Mouse (Mus musculus) kidney, embryonic 15.5 days (tissue): ENCODE data around the gene Lrrc75a. TPM values are rescaled to one million over a fixed set of nuclear protein-coding genes. Genes with fewer than 3 reads are reported as not detected.

ENCODE experiments used
- ATAC-seq: fragments of 200-750 bp; cut with Nextera tagmentation; replicated peaks from 2 replicates; pipeline ENCODE4 v1.8.0; 2017; ENCODE audit warnings: moderate TSS enrichment; ENCODE audit not compliant: low FRiP score
- H3K27ac ChIP-seq: fragments of 300-500 bp; sonication (generic); 2 replicates; pipeline ENCODE4 v1.5.1; 2015; ENCODE audit warnings: mild to moderate bottlenecking, inconsistent platforms
- H3K27me3 ChIP-seq: fragments of 300-500 bp; sonication (generic); 2 replicates; pipeline ENCODE4 v1.6.1; 2015; ENCODE audit warnings: inconsistent platforms
- H3K36me3 ChIP-seq: fragments of 300-500 bp; sonication (generic); 2 replicates; pipeline ENCODE4 v1.6.1; 2015; ENCODE audit warnings: inconsistent platforms
- H3K4me1 ChIP-seq: fragments of 300-500 bp; sonication (generic); 2 replicates; pipeline ENCODE4 v1.6.1; 2015; ENCODE audit warnings: inconsistent platforms
- H3K4me2 ChIP-seq: fragments of 300-500 bp; sonication (generic); 2 replicates; pipeline ENCODE4 v1.6.1; 2015; ENCODE audit warnings: moderate library complexity, mild to moderate bottlenecking, inconsistent platforms
- H3K4me3 ChIP-seq: fragments of 300-500 bp; sonication (generic); replicated peaks from 2 replicates; pipeline ENCODE4 v1.5.1; 2015; ENCODE audit warnings: mild to moderate bottlenecking, inconsistent platforms
- H3K9ac ChIP-seq: fragments of 300-500 bp; sonication (generic); 2 replicates; pipeline ENCODE4 v1.6.1; 2015; ENCODE audit warnings: mild to moderate bottlenecking, inconsistent platforms
- H3K9me3 ChIP-seq: fragments of 300-500 bp; sonication (generic); replicated peaks from 2 replicates; pipeline ENCODE4 v1.6.1; 2016; ENCODE audit warnings: inconsistent platforms
- WGBS: fragments of 180-500 bp; shearing (Covaris S2); methylation state at CpG from one replicate; pipeline ENCODE4 v1.1.7; 2015; ENCODE audit warnings: mixed read lengths; 5-methylcytosine and 5-hydroxymethylcytosine counted together
- polyA plus RNA-seq: library from polyadenylated mRNA; unstranded; fragments of >200 nt; fragmentation: Nextera tagmentation; extraction: Ambion mirVana; gene quantifications from 2 replicates; pipeline ENCODE4 v1.2.1, GENCODE M21; 2015

The Lrrc75a gene
- polyA plus RNA-seq, 1 experiment from 2014 or later: 15.7 TPM

- ATAC-seq: peak; percentile 94
- H3K27ac ChIP-seq: peak overlapping the region; percentile 93
- peak overlapping the region; percentile 91 for H3K9ac ChIP-seq
- no peaks in the 10 kb centered on the region for H3K27me3 ChIP-seq
- peak overlapping the region; percentile 62 for H3K4me2 ChIP-seq
- peak overlapping the region; percentile 77 for H3K4me3 ChIP-seq
- peaks cover 43% of the 10 kb centered on the region for H3K4me1 ChIP-seq
- no peaks in the 10 kb centered on the region for H3K9me3 ChIP-seq
- WGBS: under 1% methylated on average over 58 of the region's 58 CpGs
- peaks cover 46% of the 10 kb centered on the region for H3K36me3 ChIP-seq
Measured at GRCm38 (mm10) chr11:62602619-62603311, 45.6 kb downstream of the Lrrc75a start.

GRCm38 (mm10) chr11:62601732-62602618 lies 46.3 kb downstream of the Lrrc75a start:
- H3K9ac ChIP-seq: peak overlapping the region; percentile 53
- H3K4me2 ChIP-seq: peak overlapping the region; percentile 62
- peak overlapping the region; percentile 77 for H3K4me3 ChIP-seq
- no peaks in the 10 kb centered on the region for H3K27me3 ChIP-seq
- peak overlapping the region; percentile 93 for H3K27ac ChIP-seq
- peaks cover 43% of the 10 kb centered on the region for H3K4me1 ChIP-seq
- WGBS: 10% methylated on average over 17 of the region's 17 CpGs
- no peaks in the 10 kb centered on the region for H3K9me3 ChIP-seq
- no peak; the same call in 1 of the 2 replicates for ATAC-seq
- H3K36me3 ChIP-seq: peaks cover 38% of the 10 kb centered on the region

- Histone ChIP-seq H3K27me3 (no peaks in the 10 kb centered on the region), H3K9me3 (no peaks in the 10 kb centered on the region), H3K27ac (no peak overlapping the region), H3K36me3 (peaks cover 4% of the 10 kb centered on the region; the same call in 1 of the 2 replicates), H3K4me1 (peaks cover 13% of the 10 kb centered on the region), H3K9ac (no peak overlapping the region), H3K4me2 (no peak overlapping the region), H3K4me3 (no peak overlapping the region)
- 80% methylated on average over 4 of the region's 4 CpGs for WGBS
- ATAC-seq: no peak
Measured at GRCm38 (mm10) chr11:62598571-62598970, 49.8 kb downstream of the Lrrc75a start.

- Histone ChIP-seq H3K4me1 (peaks cover 11% of the 10 kb centered on the region; the same call in 1 of the 2 replicates), H3K27ac (no peak overlapping the region), H3K27me3 (no peaks in the 10 kb centered on the region), H3K9ac (no peak overlapping the region), H3K9me3 (no peaks in the 10 kb centered on the region), H3K4me3 (no peak overlapping the region), H3K4me2 (no peak overlapping the region), H3K36me3 (no peaks in the 10 kb centered on the region)
- 62% methylated on average over 8 of the region's 8 CpGs for WGBS
- ATAC-seq: no peak
Measured at GRCm38 (mm10) chr11:62591904-62592575, 56.3 kb downstream of the Lrrc75a start.

- peaks cover 11% of the 10 kb centered on the region; the same call in 1 of the 2 replicates for H3K4me1 ChIP-seq
- no peak overlapping the region for H3K9ac ChIP-seq
- H3K27ac ChIP-seq: no peak overlapping the region
- no peaks in the 10 kb centered on the region for H3K36me3 ChIP-seq
- 91% methylated on average over 2 of the region's 2 CpGs for WGBS
- no peak for ATAC-seq
- no peaks in the 10 kb centered on the region for H3K9me3 ChIP-seq
- H3K4me3 ChIP-seq: no peak overlapping the region
- no peaks in the 10 kb centered on the region for H3K27me3 ChIP-seq
- H3K4me2 ChIP-seq: no peak overlapping the region
Measured at GRCm38 (mm10) chr11:62591026-62591425, 57.3 kb downstream of the Lrrc75a start.

GRCm38 (mm10) chr11:62589391-62589790 lies 58.9 kb downstream of the Lrrc75a start:
- WGBS: 77% methylated on average over 10 of the region's 10 CpGs
- Histone ChIP-seq H3K4me1 (peaks cover 18% of the 10 kb centered on the region), H3K9me3 (no peaks in the 10 kb centered on the region), H3K4me3 (no peak overlapping the region), H3K27me3 (no peaks in the 10 kb centered on the region), H3K27ac (no peak overlapping the region), H3K9ac (no peak overlapping the region), H3K36me3 (no peaks in the 10 kb centered on the region), H3K4me2 (no peak overlapping the region)
- ATAC-seq: 0 out of 2 replicates have a peak, but pooled peaks have one; percentile 33

GRCm38 (mm10) chr11:62587034-62587433 lies 61.3 kb downstream of the Lrrc75a start:
- Histone ChIP-seq H3K27ac (no peak overlapping the region), H3K9me3 (no peaks in the 10 kb centered on the region), H3K27me3 (no peaks in the 10 kb centered on the region), H3K4me2 (no peak overlapping the region), H3K4me3 (no peak overlapping the region), H3K4me1 (peaks cover 20% of the 10 kb centered on the region), H3K9ac (no peak overlapping the region), H3K36me3 (no peaks in the 10 kb centered on the region)
- no peak for ATAC-seq
- WGBS: 91% methylated on average over 5 of the region's 5 CpGs

GRCm38 (mm10) chr11:62584671-62585206 lies 63.6 kb downstream of the Lrrc75a start:
- WGBS: 42% methylated on average over 9 of the region's 9 CpGs
- Histone ChIP-seq H3K27me3 (no peaks in the 10 kb centered on the region), H3K9ac (no peak overlapping the region), H3K27ac (no peak overlapping the region), H3K4me2 (no peak overlapping the region), H3K4me3 (no peak overlapping the region), H3K4me1 (peaks cover 17% of the 10 kb centered on the region), H3K36me3 (no peaks in the 10 kb centered on the region), H3K9me3 (no peaks in the 10 kb centered on the region)
- no peak for ATAC-seq

GRCm38 (mm10) chr11:62583031-62583430 lies 65.3 kb downstream of the Lrrc75a start:
- H3K9ac ChIP-seq: no peak overlapping the region
- ATAC-seq: no peak
- H3K36me3 ChIP-seq: no peaks in the 10 kb centered on the region
- peaks cover 9% of the 10 kb centered on the region; the same call in 1 of the 2 replicates for H3K4me1 ChIP-seq
- no peak overlapping the region for H3K4me2 ChIP-seq
- H3K27me3 ChIP-seq: no peaks in the 10 kb centered on the region
- WGBS: 69% methylated on average over 6 of the region's 6 CpGs
- H3K4me3 ChIP-seq: no peak overlapping the region
- H3K9me3 ChIP-seq: no peaks in the 10 kb centered on the region
- H3K27ac ChIP-seq: no peak overlapping the region

GRCm38 (mm10) chr11:62576530-62577152 lies 71.7 kb downstream of the Lrrc75a start:
- 66% methylated on average over 16 of the region's 16 CpGs for WGBS

More at GRCm38 (mm10) chr11:62576530-62577152, 71.7 kb downstream of the Lrrc75a start:
- peak overlapping the region; percentile 98 for H3K4me2 ChIP-seq
- no peak overlapping the region for H3K9ac ChIP-seq
- H3K4me1 ChIP-seq: peaks cover 12% of the 10 kb centered on the region
- H3K27me3 ChIP-seq: peaks cover 11% of the 10 kb centered on the region; the same call in 1 of the 2 replicates
- no peaks in the 10 kb centered on the region for H3K9me3 ChIP-seq
- ATAC-seq: no peak
- H3K27ac ChIP-seq: no peak overlapping the region
- H3K4me3 ChIP-seq: peak overlapping the region; percentile 55; the same call in 1 of the 2 replicates
- H3K36me3 ChIP-seq: no peaks in the 10 kb centered on the region
